Mouse (Mus musculus): Measurements from ENCODE around the gene Sf3b3. TPM values are rescaled to one million over a fixed set of nuclear protein-coding genes. Genes with fewer than 3 reads are reported as not detected.

The Sf3b3 gene
- total RNA-seq, 2 experiments from 2014 or later = 59.8 to 63.9 TPM

DNA sequence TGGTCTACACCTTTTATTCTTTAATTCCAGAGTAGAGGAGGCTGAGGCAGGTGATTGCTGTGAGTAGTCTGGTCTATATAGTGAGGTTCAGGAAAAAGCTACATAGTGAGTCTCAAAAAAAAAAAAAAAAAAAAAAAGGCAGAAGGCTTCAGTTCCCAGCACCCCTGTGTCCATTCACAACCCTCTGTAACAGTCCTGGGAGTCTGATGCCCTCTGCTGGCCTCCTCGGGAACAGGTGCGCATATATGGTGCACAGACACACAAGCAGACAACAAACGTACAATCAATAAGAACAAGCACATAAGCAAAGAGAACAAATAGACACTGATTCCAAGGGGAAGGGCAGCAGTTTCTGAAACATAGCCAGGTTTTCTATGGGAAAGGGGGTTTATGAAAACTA, 70.3 kb downstream of the Sf3b3 start:
- DNase-seq (ENCODE audit: low spot score in 2 of 2) = no peak

DNA sequence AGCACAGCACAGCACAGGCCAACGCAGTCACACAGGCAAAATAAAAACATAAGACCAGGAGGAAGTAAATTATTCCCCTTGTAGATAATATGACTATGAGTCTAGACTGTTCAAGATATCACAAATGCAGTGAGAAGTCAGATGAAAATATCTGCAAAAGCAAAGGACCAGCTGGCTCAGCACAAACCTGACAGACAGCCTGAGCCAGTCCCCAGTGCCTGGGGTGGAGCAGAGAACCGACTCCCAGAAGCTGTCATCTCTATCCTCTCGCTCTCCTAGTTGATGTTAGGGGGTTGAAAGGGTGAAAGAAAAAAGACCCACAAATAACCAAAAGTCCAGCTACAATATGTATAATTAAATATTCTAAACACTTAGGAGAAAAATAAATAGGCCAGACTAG, 70.9 kb downstream of the Sf3b3 start:
- DNase-seq (ENCODE audit: low spot score in 2 of 2) = no peak

DNA sequence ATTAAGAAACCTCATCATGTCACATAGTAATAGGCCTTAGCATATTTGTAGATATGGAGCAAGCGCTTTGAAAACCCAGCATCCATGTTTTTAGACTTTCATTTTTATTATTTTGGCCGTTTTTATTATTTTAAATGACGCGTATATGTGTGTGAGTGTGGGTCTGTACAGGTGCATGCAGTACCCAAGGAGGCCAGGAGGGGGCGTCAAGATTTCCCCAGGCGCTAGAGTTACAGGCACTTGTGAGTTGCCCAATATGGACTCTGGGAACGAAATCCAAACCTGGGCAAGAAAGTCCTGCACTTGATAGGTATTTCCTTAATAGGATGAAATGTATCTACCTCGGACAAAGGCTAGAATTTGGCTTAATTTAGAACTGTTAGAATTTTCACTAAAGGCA, 71.3 kb downstream of the Sf3b3 start:
- no peak for DNase-seq (ENCODE audit: low spot score in 2 of 2)

- DNase-seq (ENCODE audit: low spot score in 2 of 2) = no peak
Observed at GRCm38 (mm10) chr8:110774725-110775124, 71.9 kb downstream of the Sf3b3 start.

GRCm38 (mm10) chr8:110774047-110774446, 72.5 kb downstream of the Sf3b3 start:
- no peak for DNase-seq (ENCODE audit: low spot score in 2 of 2)

GRCm38 (mm10) chr8:110772452-110772851, 74.1 kb downstream of the Sf3b3 start:
- no peak for DNase-seq (ENCODE audit: low spot score in 2 of 2)

DNA sequence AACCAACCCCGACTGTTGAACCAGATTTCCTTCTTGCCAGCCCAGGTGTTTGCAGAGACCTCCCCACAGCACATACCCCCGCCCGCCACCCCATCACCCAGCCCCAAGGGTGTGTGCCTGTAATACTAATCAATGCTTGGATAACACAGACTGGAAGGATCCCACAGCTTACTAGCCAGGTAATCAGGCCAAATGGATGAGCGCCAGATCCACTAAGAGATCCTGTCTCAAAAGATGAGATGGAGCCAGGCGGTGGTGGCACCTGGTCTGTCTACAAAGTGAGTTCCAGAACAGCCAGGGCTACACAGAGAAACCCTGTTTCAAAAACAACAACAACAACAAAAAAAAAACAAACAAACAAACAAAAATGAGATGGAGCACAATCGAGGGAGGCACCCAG, 79.3 kb downstream of the Sf3b3 start:
- DNase-seq (ENCODE audit: low spot score in 2 of 2) = no peak

GRCm38 (mm10) chr8:110764671-110765070, 81.9 kb downstream of the Sf3b3 start:
- DNase-seq (ENCODE audit: low spot score in 2 of 2) = no peak

- DNase-seq (ENCODE audit: low spot score in 2 of 2) = no peak
Observed at GRCm38 (mm10) chr8:110761988-110762387, 84.6 kb downstream of the Sf3b3 start.

- no peak for DNase-seq (ENCODE audit: low spot score in 2 of 2)
Observed at GRCm38 (mm10) chr8:110761185-110761584, 85.4 kb downstream of the Sf3b3 start.

- DNase-seq (ENCODE audit: low spot score in 2 of 2) = no peak
Observed at GRCm38 (mm10) chr8:110760280-110760940, 86.2 kb downstream of the Sf3b3 start.

Other genes starting within 250 kb of the Sf3b3 start
- gene Vac14, start 228.2 kb downstream of the Sf3b3 start, total RNA-seq (2021) = 10 to 100 TPM; 35.6 to 36.5 TPM
- gene Mtss1l, start 125.3 kb downstream of the Sf3b3 start, total RNA-seq (2021) = 100 to 1,000 TPM; 254 to 265 TPM
- gene Il34, start 40.9 kb downstream of the Sf3b3 start, total RNA-seq (2021) = 10 to 100 TPM; 50.9 to 52.8 TPM
- 10 to 100 TPM; 49.4 to 52.1 TPM for gene Cog4, start 187 bp downstream of the Sf3b3 start, total RNA-seq (2021)
- 10 to 100 TPM; 15.2 to 16.4 TPM for gene Fuk, start 55.7 kb upstream of the Sf3b3 start, total RNA-seq (2021)
- gene St3gal2, start 73.1 kb upstream of the Sf3b3 start, total RNA-seq (2021) = 10 to 100 TPM; 84.2 to 88.2 TPM
- 10 to 100 TPM; 36.8 to 41.6 TPM for gene Ddx19a, start 151.0 kb upstream of the Sf3b3 start, total RNA-seq (2021)
- 10 to 100 TPM; 23.0 to 25.3 TPM for gene Ddx19b, start 185.0 kb upstream of the Sf3b3 start, total RNA-seq (2021)
- gene Aars, start 186.4 kb upstream of the Sf3b3 start, total RNA-seq (2021) = 100 to 1,000 TPM in 1 of 2 experiments, 10 to 100 TPM in 1; 93.0 to 100 TPM
- not detected for gene Exosc6, start 209.6 kb upstream of the Sf3b3 start, total RNA-seq (2021)
- 1 to 10 TPM in 1 of 2 experiments, under 1 TPM in 1; 0.59 to 1.1 TPM for gene Clec18a, start 245.6 kb upstream of the Sf3b3 start, total RNA-seq (2021)
- gene Pdpr, start 247.8 kb upstream of the Sf3b3 start, total RNA-seq (2021) = 10 to 100 TPM; 30.9 to 34.7 TPM

Data from layer of hippocampus, postnatal 10 days (tissue).